Mouse (Mus musculus): ENCODE data around the gene Pde6h.

Gene Pde6h

DNA sequence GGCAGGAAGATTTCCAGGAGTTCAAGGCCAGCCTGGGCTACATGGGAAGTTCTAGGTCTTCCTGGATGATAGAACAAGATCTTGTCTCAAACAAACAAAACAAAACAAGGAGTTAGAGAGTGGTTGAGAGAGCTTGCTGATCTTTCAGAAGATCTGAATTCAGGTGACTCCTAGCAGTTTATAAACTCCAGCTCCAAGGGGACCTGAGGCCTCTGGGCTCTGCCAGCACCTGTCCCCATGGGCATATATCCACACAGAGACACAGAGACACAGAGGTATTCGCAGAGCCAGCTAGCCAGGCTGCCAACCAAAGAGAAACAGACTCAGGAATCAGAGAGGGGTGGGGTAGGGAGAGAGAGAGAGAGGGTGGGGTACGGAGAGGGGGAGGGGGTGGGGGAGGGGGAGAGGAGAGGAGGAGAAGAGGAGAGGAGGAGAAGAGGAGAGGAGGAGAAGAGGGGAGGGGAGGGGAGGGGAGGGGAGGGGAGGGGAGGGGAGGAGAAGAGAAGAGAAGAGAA is 10.8 kb upstream of the Pde6h start:
- DNase-seq (ENCODE audit: low read depth), result no peak

DNA sequence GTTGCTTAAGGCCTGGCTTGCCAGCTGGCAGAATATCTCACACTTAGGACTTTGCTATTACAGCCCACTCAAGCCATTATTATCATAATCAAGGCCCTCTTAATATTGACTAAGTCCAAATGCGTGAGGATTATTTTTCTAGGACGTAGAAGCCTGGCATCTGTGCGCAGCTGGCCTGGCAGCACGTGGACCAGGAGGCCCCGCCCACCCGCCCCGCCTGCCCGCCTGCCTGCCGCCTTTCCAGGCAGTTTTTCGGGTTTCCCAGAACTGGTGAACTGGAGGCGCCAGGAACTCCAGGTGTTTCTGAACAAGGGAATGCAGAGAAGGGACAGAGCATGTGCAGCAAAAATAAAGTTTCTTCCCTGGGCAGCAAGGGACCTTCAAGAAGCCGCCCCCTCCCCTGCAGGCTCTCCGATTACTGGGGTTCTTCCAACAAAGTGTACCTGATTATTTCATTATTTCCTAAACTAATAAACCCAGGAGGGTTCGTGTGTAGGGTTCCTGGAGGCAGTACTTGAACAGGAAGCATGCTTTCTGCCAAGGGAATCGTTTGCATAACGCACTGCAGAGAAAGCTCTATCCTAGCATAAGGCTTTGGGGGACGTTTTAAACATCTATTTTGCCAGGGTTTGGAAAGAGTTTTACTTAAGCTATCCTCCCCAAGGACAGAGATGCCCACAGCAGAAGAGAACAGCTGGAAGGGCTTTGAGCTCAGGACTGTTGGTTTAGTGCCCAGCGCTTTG is 10.1 kb upstream of the Pde6h start:
- no peak for DNase-seq (ENCODE audit: low read depth)

DNA sequence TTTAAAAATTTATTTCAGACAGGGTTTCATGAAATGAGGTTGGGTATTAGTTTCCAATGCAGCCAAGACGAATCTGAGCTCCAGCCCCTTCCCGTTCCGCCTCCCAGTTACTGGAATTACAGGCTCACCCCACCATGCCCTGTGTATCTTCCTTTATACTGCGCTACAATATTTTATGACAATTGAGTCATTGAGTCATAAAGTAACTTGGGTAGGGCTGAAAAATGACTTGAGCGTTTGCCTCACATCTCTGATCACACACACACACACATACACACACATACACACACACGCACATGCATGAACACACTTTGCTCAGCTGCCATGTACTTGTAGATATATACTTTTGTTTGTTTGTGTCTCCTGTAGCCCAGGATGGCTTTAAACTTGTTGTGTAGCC is 9.4 kb upstream of the Pde6h start:
- no peak for DNase-seq (ENCODE audit: low read depth)

DNA sequence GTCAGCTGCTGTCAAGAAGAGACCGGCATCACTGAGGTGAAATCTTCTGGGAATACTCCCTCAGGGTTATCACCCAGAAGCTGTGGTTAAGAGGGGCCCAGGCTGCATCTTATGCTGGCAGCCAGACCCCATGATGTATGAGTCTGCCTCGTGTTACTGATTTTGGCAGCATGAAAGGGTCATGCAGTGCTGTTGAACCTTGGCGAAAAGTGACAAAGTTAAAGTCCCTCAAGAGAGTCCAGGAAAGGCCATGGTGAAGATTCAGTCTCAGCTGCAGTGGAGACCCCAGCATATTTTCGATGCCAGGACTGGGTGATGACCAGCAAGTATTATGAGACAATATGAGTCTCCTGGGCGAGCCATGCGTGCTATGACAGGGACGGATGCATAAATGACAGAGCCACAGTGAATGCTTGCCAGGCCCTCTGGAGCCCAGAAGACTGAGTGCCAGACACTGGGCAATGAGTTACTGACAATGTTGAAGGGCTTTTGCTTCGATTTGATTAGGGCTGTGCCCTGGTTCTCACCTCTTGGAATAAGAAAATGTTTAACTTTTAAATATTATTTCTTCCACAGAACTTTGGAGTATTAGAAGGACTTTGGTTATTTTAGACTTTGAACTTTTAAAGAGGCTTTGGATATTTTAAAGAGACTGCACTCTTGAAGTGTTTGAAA is 7.8 kb upstream of the Pde6h start:
- DNase-seq (ENCODE audit: low read depth), result no peak

DNA sequence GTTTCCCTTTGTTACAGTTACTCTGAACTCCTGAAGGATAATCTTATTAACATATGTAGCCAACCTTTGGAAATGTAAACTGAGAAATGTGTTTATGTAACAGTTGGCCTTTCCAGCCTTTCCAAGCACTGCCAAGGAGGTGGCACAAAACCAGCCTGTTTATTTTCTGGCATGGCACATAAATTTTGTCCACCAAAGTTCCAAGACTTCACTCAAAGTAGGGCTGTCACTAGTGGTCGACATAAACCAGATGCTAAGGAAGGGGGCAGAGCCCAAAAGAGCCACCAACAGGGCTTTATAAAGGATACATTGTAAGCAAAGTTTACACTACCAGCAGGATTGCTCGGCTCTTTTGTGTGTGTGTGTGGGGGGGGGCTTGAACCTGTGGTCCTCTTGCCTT is 5.7 kb upstream of the Pde6h start:
- no peak for DNase-seq (ENCODE audit: low read depth)

DNA sequence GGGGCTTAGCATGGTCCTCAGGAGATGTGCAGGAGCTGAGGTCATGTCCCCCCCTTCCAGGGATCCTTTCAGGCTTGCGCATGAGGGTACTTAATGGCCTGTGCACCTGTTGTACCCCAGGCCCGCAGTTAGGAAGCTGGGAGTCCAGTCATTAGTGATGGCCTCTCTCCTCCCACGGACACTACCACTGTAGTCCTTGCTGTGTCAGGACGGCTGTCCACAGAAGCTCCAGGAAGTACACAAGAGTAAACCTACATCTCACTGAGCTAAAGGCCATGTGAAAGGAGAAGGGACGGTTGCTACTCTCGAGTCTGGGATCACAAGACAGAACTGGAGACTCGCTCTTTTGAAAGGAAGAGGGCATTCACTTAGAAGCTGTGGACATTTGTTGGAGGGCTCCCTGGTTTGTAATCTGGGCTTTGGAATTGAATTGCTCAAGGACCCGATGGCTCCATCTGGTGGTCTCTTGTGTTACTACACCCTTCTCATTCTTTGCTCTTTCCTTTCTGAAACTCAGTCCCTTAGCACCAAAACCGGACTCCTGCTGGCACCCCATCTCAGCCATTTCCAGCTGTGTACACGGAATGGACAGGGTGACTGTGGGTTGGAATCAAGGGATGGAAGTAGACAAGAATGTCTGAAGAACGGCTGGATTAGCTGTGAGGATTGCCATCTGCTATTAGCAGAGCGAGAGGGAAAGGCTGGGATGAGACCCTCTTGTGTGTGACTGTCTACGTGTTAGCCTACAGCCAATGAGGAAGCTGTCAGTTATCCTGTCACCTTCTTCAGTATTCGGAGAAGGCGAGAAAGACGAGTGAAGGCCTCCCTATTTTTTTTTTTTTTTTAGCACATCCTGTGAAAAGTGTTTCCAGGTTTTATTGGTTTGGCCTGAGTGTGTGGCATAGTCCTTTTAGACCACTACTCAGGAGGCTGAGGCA is 3.0 kb upstream of the Pde6h start:
- DNase-seq (ENCODE audit: low read depth), result peak; percentile 59

DNA sequence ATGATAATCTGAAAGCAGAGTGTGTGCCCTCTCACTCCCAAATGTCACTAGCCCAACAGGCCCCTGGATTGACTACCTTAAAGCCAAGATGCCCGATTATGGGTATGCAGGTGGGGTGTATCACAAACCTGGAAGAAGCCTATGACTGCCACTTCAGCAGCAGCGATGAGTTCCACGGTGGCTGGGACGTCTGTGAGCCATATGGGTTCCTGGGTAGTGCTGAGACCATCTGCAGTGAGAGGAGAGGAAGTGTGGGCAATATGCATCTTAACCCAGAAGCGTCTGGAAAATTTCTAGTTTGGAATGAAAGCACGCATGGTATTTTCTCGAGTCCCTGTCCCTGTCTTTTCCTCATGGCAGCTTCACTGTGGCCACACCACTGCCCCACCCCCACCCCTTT is 2.0 kb upstream of the Pde6h start:
- DNase-seq (ENCODE audit: low read depth), result no peak

DNA sequence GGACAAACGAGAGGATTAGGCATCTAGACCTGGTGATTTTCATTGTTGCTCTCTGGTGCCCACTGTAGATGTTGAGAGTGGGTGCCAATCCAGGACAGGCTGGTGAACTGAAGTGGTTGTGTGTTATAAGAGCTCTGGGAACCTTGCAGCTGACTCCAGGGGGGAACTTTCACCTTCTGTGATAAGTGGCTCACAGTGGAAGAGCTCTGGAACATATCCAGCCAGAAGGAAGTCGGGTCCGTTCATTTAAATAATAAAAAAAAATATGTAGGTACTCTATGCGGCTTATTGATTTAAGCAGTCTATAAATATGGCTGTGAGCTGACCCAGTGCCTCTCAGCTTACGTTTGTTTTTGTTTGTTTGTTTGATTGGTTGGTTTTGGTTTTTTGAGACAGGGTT is 1.6 kb upstream of the Pde6h start, which contains the start of gene Erp27:
TSS of gene Erp27 (minus strand) at position 101 of the 400 bp plus-strand sequence.
- DNase-seq (ENCODE audit: low read depth), result no peak

DNA sequence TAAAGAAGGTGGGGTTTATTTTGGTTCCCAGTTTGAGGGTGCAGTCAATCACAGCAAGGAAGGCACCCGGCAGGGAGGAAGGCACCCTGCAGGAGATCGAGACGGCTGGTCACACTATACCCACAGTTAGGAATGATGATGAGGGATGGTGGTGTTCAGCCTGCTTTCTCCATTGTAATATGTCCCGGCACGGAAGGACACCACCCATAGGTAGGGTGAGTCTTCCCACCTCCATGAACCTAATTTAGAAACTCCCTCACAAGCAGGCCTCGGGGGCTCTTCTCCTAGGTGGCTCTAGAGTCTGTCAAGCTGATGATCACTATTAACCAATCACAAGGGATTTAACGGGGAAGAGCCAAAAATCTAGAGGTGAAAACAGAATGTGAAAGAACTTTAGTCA is 761 bp upstream of the Pde6h start:
- no peak for DNase-seq (ENCODE audit: low read depth)

DNA sequence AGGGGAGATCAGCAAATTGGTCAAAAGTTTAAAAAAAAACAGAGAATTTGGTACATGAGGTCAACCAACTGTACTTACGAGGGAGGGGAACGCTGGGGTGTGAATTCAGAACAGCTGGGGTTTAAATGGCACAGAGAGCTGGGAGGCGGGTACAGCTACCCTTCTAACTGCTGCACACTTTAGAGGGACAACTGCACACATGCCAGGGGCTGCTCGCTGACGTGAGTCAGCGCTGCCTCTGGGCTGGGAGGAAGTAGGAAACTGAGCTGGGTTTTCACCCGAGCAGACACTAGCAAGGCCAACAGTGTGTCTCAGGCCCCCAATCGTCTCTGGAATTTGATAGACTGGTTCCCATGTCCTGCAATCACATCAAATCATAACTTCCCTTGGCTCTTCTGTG is 1.4 kb downstream of the Pde6h start:
- DNase-seq (ENCODE audit: low read depth), result no peak

DNA sequence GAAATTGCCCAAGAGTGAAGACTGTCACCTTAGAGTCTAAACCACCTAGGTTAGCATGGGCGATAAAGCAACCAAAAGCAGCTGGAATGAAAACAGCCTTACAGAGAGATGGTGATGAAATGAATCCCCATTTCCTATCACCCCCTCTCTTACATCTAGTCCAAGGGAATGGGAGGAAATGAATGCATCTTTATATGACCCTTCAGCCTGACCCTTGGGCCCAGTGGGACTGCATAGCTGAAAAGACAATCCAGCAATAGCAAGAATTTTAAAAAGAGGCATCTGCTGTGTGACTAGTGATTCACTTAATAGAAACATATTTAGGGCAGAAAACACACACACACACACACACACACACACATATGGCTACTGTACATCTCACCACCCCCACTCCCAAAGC is 4.0 kb downstream of the Pde6h start:
- no peak for DNase-seq (ENCODE audit: low read depth)

DNA sequence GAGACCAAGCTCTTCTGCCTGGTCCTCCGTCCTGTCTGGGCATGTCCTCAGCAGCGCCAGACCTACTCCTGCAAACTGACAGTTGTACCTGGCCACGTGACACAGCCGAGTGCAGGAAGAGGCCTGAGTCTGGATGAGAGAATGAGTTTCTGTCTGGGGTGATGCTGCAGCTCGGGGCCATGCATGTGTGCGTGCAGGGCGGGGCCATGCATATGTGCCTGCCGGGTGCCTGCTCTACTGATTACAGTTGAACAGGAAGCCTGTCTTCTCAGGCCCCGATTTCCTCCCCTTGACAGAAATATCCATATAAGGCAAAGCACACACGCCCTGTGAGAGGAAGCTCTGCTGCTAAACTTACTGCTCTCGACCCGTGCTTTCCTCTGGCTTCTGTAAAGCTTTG is 7.0 kb downstream of the Pde6h start:
- DNase-seq (ENCODE audit: low read depth), result no peak

DNA sequence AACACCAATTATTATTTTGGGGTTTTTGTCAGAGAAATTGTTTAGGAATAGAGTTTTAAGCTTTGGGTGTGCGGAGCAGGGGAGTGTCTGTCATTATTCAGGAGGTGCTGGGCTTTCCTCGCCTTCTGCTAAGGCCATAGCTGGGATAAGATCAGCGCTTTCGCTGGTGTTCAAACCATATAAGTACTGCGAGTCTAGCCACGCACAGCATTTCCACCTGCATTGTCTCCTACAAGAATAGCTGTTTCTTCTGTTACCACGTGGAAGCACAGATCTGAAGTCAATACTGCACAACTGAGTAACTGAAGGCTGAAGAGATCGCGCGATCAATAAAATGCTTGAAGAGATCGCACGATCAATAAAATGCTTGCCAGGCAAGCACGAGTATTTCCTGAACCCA is 7.6 kb downstream of the Pde6h start:
- DNase-seq (ENCODE audit: low read depth), result no peak

DNA sequence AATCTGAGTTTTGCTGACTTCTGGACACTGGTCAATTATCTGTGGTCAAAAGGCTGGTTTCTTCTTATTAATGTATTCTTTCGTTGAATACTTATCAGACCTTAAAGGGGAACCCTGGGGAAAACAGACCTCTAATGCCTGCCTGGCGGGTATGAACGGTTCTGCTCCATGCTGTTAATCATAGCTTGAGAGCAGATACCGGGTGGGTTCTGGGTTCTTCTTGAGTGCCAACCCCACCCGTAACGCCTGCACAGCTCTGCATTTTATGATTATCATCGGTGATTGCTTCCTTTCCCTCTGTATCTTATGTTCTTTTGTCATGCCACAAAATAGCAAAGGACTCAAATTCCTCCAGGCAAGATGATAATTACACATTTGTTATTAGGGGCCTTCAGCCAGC is 10.4 kb downstream of the Pde6h start:
- no peak for DNase-seq (ENCODE audit: low read depth)

DNA sequence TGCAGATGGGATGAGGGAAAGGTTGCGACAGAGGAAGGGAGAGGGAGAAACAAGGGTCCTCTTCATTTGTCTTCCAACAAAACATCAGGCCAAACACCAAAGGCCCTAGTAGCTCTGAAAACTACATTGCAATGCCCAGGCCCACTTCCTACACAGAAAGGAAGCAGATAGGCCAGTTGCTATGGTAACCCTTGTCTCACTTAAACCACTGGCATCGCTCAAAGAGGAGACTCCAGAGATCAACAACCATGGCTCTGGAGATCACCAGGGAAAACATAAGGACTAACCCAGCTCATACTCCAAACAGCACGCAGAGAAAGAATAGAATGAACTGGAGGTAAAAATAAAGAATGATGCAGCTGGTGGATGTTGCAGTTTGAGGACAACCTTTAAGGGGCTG is 11.6 kb downstream of the Pde6h start:
- DNase-seq (ENCODE audit: low read depth), result no peak

DNA sequence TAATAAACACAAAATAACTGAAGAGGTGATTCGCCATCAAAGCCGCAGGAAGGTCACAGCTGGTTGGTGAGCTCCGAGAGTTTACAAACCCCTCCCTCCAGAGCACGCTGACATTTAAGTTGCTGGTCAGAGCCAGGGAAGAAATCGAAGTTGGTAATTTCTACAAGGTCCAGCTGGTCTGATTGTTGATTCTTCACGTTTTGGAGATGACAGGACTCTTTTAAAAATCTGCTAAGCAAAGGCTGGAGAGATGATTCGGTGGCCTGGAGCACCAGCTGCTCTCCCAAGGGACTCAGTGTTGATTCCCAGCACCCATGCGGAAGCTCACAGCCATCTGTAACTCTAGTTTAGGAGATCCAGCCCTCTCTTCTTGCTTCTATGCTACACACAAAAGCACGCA is 12.7 kb downstream of the Pde6h start:
- no peak for DNase-seq (ENCODE audit: low read depth)

DNA sequence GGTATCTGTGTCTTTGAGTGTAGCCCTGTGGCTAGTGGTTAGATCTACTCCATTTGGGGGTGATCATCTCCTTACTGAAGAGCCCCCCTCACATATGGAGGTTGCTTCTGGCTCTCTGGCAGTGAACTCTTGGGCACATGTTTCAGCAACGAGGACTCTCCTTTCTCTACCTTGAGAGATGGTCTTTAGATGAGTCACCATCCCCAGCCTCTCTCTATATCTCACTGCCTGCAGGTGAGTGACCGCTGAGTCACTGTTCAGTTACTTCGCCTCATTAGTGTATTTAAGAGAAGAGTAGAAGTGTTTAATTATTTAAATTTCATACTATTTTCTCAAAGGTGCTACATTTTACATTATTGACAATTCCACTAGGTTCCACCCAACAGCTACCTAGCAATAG is 13.5 kb downstream of the Pde6h start:
- DNase-seq (ENCODE audit: low read depth), result no peak

DNA sequence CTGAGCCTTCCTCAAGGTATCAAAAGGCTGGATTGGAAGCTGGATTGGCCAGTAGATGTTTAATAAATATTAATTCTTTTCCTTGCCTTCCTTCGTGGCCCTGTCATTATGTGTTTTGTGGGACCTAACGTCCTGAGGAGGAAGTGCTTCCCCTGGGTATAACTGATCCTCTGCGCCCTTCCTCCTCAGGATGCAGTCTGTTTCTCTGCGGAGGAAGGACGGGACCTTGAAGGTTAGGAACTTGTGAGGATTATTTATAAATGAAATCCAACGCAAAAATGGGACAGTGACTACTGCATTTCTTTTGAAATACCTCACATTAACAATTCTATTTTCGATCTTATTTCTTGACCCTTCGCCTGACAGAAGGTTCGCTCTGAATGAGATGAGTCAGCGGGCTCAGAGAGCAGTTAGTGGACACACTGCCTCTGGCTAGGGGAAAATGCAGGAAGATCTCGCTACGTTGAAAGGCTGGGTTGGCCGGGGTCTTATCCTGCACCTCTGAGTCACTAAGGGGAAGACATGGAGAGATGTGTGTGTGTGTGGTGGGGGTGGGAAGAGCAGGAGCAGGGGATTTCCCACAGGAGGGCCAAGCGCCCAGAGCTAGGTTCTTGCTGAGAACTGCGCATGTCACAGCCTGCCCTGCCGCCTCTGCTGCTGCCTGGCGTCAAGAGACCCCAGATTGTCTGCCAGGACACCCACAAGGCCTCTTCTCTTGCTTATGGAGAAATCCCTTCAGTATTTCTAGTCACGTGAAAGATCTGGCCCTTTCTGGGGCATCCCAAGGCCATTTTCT is 14.9 kb downstream of the Pde6h start:
- DNase-seq (ENCODE audit: low read depth), result no peak

DNA sequence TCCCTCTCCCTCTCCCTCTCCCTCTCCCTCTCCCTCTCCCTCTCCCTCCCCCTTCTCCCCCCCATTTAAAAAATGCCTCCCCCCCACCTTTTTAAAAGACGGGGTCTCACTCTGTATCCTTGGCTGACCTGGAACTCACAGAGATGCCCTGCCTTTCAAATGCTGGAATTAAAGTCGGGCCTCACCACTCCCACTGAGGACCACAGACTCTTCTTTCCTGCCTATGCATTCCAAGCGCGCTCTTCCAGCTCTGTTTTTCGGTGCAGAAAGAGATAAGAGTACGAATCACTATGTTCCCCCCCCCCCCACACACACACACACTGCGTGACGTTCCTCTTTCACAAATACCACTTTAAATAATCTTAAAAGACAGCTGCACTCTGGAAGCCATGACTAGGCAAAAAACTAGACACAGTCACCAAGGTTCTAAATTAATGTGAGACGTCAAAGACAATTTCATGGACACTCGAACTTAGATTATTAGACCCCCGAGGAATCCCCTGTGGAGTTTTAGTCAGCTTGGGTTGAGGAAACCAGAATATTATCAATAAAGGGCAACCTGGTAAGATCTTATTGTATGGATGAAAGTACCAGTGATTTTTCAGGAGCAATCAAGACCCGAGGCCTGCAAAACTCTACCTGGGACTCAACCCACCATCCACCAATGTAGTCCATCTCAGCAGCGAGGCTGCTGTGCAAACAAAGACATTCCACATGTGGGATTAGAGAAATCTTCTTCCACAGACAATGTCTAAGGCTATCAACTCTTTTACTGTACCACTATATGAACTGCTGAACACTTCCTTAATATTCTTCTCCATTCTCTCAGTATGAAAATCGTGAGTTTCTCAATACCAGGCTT is 15.9 kb downstream of the Pde6h start:
- no peak for DNase-seq (ENCODE audit: low read depth)

DNA sequence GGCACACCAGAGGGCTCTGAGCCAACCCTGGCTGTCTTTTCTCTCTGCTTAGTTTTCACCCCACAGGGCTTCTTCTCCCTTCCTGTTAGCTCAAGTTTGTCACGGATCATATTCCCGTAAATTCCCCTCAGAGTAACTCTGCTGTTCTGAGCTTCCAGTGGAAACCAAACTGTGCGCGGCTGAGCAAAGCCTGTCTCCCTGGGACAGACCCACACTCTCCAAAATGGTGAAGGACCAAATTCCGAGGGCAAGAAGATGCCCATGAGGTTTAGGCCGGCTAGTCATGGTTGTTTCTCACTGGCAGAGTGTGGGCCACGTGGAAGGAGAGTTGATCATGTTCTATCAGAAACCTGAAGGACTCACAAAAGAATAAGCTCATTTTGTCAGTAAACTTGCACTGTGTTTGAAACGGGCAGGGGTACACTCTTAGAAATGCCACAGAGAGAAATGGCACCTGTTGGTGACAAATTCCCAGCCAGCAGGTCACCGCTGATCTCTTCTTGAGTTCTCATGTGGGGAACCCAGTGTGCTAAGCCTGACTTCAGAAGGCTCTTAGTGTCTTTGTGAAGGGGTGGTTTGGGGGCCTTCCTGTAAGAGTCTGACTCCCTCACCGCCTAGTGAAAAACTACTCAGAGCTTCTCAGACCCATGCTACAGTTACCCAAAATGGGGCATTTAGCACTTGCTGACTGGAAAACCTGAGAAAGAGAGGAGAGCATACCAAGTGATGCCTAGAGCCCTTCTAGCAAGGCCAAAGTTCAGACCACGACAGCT is 16.7 kb downstream of the Pde6h start:
- no peak for DNase-seq (ENCODE audit: low read depth)
